ENCODE assay signal across 19 mouse cellular contexts in genomic region chr13:13514861-13515260, GRCm38 (mm10).
"Had no signal": no experiment of that assay in that cellular context is flagged by ENCODE, and none has a peak within 500 bp of the region (broad histone marks: within the 10 kb centered on the region; RNA-seq: fewer than 3 reads in every experiment).

No protein-coding gene starts in this region.

- H3K9ac ChIP-seq: kidney, embryonic 15.5 days; limb, embryonic 12.5 days; limb, embryonic 15.5 days; liver, embryonic 14.5 days; liver, postnatal 0 days; lung, embryonic 14.5 days; midbrain, embryonic 13.5 days had no signal

- H3K27ac ChIP-seq: kidney, embryonic 15.5 days; limb, embryonic 12.5 days; limb, embryonic 15.5 days; liver, embryonic 14.5 days; macrophage; midbrain, embryonic 13.5 days; stomach, postnatal 0 days had no signal

- H3K4me1 ChIP-seq: kidney, embryonic 15.5 days; limb, embryonic 12.5 days; limb, embryonic 15.5 days; midbrain, embryonic 13.5 days had no signal

- H3K4me3 ChIP-seq: kidney, embryonic 15.5 days; limb, embryonic 12.5 days; limb, embryonic 15.5 days; midbrain, embryonic 13.5 days had no signal

- H3K27me3 ChIP-seq: kidney, embryonic 15.5 days; limb, embryonic 12.5 days; limb, embryonic 15.5 days; midbrain, embryonic 13.5 days had no signal

- H3K9me3 ChIP-seq: limb, embryonic 12.5 days; limb, embryonic 15.5 days; midbrain, embryonic 13.5 days had no signal

- ATAC-seq: liver, postnatal 0 days; lung, postnatal 0 days; midbrain, embryonic 13.5 days had no signal

- H3K4me2 ChIP-seq: kidney, embryonic 15.5 days; limb, embryonic 12.5 days; limb, embryonic 15.5 days; liver, embryonic 11.5 days; lung, embryonic 14.5 days; midbrain, embryonic 13.5 days had no signal

- H3K36me3 ChIP-seq: midbrain, embryonic 13.5 days had no signal

- DNase-seq: kidney, adult 8-10 months; kidney, postnatal 10 days; kidney, postnatal 36 days; left cerebral cortex, postnatal 4 days; liver, postnatal 0 days; lung, embryonic 14.5 days; right cerebral cortex, postnatal 4 days; thymus, adult 2 months; thymus, postnatal 14 days; thymus, postnatal 4 days had no signal
